Mouse (Mus musculus) yolk sac, embryonic 10.5 days (tissue): ENCODE measurements around the gene Kidins220.

Source experiments
- DNase-seq: peaks from one replicate; pipeline ENCODE4 v3.0.0-alpha.2; 2017; ENCODE audit warnings: low spot score

Gene Kidins220

DNA sequence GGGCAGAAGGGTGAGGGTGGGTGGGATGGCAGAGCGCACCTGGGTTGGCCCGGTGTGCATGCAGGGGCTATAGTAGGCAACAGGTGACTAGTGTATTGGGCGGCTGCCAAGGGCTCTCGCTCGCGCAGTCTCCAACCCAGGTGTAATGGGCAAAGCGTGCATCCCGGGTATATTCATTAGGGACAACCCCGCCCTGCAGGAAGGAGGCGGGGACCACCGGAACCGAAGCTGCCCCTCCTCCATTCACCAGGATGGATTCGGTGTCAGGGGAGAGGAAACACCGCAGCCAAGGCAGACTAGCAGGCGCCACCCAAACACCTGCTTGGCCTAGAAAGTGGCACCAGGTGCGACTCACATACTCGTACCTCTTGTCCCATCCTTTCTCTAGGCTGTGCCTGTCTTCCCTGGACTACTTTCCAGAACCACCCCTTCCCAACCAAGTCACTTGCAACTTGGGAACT lies 118.1 kb downstream of the Kidins220 start:
- peak; percentile 88 for DNase-seq

DNA sequence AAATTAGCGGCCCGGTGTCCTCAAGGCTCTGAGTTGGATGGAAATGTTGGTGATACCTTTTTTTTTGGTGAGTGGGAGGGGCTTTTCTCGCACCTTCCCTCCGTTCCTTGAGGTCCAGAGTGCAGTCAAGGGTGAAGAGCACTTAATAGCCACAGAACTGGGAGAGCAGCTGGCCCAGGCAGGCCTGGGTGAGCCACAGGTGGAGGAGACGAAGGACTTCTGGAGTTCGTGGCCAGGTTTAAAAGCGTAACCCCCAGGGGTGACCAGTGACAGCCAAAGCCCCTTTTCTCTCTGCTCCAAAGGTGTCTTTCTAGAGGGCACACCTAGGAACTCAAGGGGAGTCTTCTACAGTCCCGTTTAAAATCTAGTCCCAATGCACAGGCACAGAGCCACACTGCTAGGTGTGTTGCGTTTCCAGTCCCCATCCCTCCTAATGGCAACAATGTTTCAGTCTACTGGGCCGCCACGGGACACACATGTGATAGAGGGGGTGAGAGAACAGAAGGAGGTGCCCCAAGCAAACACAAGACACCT lies 118.6 kb downstream of the Kidins220 start:
- no peak for DNase-seq

DNA sequence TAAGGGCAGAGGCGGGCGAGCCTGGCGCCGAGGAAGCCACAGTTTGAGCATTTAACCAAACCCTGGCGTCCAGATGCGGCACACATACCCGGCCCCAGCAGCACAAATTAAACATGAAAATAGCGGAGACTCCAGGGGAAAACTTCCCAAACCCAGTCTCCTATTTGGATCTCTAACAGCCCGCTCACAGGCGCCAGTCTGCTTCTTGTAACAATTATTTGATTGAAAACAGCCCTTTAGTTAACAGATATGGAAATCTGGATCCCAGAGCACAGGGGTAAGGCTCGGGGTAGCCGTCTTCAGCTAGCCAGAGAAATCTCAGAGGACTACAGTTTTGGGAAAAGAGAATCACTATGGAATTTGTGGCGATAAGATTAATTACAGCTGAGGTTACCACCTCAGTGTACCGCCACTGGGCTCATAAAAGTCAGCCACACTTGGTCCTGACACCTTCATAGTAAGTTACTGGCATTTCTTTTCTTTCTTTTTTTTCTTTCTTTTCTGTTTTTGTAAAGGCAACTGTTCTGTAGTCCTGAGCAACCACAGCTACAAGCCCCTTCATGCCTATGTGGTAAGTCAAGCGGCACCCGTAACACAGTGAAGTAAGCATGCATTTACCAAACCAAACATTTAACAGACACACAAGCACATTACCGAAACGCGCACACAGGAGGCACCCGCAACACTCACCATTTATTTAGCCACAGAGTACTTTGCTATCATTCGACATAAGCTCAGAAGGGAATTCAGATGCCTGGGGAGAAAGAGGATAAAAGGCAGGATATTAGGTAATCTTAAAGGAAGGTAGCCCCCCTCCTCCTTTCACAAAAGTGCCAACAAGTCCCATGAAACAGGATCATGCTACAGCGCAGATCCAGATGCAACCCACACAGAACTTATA lies 120.1 kb downstream of the Kidins220 start:
- peak; percentile 26 for DNase-seq

DNA sequence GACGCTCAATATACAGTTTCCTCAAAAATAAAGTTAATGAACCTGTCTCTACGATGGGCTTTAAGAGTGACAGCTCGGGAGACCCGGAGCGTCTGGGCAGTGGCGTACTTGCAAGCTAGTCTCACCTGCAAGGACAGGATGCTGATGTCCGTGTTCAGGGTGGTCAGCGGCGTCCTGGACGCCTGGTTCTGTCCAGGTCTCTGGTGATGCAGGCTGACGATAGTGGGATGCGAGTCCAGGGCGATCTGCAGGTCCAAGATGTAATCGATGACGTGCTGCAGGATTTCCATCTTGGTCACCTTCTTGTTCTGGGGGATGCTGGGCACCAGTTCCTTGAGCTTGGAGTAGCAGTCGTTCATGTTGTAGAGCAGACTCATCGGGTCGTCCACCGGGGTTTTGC lies 120.8 kb downstream of the Kidins220 start:
- no peak for DNase-seq

DNA sequence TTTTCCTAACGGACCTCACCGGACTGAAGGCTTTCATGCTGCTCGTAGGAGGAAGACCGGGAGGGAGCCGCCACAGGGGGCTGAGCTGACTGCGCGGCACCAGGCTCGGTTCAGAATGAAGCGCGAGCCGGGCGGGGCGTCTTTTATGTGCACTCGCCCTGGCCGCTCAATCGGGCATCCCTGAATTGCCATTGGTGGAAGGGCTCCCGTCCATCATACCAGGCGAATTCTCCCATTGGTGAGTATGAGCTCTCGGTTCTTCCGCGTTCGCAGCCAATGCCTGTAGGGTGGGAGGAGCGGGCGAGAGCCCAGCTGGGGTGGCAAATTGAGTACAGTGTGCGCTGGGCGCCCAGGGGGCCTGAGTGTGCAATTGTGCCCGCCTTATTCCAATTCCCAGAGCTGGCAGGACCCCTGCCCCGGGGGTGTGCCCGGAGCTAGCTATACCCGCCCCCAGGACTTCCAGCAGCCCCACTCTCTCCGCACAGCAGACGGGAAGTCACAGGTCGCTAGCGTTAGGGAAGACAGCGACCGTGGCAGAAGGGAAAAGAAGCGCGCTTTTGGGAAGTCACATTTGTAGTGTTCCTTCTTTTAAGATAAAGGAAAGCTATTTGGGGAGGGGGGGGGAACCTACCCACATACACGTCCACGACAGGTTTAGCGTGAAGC lies 121.4 kb downstream of the Kidins220 start:
- peak; percentile 98 for DNase-seq

DNA sequence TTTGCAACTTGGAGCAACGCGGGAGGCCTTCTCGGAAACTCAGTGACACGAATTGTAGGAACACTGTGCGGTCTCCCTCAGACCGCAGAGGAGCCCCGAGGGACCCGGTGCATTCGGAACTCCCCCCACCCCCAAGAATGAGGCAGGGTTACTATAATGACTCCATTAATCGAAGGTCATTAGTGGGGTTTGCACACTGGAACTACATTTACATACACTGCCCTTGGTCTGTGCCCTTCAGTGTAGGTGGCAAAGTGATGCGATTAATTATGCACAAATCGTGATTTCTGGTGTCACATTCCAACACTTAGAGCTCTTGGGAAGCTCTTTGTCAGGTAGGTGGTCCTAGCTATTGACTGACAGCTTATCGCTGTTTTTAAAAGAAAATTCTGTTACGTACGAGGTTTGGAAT lies 121.9 kb downstream of the Kidins220 start:
- DNase-seq = peak; percentile 41

DNA sequence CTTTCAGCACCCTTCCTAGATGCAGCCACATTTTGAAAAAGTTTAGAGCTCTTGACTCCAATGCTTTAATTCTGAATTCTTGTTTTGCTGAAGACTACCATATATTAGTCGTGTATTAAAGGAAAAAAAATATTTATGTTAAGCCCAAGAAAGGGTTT lies 122.2 kb downstream of the Kidins220 start, which contains the start of gene Id2:
Gene Id2 (minus strand): TSS at position 89 of the 158 bp plus-strand sequence.
- DNase-seq = no peak

DNA sequence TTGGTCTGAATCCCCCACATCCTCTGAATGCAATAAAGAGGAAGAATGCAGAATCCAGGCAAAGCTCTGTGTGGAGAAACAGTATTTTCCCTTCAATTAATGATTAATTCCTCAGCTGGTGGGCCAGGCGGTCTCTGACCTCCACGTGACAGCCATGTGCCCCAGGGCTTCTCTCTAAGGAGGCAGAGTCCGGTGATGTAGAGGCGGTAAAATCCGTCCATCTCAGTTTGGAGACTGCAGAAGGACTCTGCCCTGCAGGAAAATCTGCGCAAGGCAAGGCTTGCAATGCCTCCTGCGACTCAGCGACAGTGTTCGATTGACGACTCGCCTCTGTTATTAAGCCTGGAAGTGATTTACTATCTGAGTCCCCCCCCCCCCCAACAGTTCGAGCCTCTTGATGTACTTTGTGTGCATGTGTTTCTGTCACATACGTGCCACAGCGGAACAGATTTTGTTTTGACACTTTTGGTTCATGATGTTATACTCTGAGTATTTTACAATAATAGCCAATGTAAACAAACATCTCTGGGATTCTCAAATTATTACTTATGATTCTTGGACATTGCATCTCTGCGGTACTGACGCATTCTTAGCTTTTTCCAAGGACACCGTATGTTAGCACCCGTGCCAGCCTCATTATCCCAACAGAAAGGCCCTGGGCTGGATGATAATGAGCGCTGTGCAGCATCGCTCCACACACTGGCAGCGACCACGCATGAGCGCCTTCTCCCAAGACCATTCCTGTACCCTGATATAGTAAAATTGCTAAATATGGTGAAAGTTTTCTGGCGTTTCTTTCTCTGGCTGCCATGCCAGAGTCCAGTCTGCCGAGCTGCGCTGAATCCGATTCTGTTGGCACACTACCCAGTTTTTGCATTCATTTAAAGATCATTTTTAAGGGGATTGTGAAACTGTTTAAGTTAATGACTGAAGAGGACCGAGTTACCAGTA lies 122.8 kb downstream of the Kidins220 start:
- DNase-seq = peak; percentile 86

DNA sequence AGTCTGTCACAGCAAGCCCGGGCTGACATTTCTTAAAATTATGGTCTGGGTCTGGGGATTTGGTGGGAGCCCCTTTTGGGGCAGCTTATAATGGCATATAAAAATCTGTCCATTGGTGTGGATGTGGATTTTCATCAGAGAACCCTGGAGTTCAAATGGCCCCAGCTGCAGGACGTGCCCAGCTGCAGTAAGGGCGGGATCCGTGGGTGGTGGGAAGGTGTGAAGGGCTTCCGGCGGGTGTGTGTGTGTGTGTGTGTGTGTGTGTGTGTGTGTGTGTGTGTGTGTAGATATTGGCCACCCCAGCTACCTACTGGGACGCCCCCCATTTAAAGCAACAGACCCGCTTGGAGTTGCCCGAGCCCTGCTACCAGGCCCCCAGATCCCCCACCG lies 123.4 kb downstream of the Kidins220 start:
- no peak for DNase-seq

DNA sequence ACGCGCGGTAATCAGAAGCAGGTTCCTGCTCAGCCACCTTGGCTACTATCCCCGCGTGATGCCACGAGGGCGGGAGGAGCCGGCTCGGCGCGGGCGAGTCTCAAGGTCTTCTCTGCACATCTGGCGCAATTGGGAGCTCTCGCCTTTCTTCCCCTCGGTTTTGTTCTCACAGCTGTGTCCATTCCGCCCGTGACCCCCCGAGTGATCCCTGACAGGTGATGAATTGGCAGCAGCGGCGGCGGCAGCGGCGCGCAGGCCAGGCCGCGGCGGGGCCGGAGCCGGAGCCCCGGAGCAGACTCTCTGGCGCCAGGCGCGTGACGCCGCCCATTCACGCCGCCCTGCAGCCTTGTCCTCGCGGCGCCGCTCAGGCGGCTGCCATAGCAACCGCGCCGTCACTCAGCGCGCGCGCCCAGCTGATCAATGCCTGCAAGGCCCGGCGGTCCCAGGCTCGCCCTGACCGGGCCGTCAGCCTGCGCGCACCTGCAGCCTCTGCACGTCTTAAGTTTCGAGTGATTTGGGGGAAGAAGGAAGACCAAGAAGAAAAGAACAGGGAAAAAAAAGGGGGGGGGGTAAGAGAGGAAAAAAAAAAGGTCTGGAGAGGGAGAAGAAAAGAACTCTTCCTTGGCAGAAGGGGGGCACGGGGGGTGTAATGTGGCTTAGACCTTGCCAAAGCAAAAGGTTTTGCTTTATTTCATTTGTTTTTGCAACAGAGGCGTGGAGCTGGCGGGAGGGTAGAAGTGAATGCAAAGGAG lies 124.0 kb downstream of the Kidins220 start:
- DNase-seq = peak; percentile 92

DNA sequence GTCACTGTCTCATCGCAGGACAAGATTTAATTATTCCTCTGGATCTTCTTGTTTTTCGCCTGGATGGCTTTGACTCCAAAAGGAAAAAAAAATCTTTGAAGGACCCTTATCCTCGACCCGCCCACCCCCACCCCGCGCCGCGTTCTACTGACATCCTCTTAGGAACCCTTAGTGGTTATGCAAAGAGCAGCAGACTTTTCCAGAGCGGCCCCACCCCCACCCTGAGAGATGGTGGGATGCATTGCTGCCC lies 124.5 kb downstream of the Kidins220 start:
- DNase-seq = no peak

DNA sequence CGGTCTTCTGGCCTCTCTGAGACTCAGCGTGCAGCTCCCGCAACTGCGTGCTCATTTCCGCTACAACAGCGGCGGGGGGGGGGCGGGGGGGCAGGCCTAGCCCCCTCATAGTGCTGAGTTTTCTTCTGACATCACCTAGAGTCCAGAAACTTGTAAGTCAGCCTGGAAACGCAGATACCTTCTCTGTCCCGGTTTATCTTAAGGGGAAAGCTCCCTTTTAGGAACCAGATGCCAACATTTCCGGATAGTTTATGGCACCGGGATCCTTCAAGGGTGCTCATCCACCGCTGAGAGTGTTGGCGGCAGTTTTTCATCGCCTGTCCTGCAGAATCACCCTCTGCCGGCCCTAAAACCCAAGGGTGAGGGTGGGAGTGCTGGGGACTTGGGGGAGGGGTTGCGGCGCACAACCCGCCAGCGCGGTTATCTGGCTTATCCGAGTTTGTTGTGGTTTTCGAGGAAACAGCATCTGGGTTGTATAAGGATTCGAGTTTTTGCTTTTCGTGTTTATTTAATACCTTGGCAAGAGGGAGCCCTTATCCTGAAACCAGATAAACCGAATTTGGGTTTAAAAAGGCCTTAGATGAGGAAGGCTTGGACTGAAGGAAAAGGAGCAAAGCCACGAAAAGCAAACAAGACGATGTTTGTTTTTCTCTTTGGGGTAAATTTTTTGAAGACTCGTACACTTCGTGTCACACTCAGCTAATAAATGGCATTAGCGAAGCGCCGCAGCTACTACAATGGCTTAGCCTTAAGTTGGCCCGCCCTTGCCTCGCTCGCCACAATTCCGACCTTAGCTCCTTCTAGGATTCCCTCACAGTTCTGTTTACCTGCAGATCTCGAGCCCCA lies 125.1 kb downstream of the Kidins220 start:
- peak; percentile 91 for DNase-seq

DNA sequence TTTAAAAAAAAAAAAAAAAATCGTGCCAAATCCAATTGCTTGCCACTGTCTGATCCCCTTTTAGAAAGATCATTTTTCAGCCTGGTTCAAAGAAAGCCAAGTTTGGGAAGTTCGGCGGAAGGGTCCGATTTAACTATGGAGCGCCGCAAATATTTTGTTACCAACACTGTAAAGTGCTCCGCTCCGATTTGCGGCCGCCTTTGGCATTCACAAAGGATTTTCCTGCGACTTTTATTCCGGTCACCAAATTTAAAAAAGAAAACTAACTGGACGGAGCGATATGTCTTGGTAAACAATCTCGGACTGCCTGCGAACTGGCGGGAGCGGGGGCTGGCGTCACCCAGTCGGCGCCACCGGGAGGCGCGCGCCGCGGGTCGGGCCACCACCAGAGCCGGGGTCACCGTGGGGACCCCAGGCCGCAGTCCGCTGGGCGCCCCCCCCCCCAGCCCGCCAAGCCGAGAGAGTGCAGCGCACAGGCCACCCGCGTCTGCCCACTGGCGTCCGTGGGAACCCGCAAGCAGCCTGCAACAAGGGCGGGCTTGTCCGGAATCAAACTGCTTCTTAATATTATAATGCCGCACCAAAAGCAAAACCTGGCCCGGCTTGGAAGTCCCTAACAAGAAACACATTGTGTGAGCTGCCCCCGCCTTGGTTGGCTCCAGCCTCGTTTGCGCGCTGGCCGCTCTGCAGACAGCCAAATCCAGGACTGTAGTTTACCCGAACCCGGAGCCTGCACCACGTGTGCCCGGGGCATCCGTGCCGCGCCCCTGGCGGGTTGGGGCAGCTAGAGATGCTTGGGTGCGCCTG lies 125.9 kb downstream of the Kidins220 start:
- peak; percentile 68 for DNase-seq

DNA sequence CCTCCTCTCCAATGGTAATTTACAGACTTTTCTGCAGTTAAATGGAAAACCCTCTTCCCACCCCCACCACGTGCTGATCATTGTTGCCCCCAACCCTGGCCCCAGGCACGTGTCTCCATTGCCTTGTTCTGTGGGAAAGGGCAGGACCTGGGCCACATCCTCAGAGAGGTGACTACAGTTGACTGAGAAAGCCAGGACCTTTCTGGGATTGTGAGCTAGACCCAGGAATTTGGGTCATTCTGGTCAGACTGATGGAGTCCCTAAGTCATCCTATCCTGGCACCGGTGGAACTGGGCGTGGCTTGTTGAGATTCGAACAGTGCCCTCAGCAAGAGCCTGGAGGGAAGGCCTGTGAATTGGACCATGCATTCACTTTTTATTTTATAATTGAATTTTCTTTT lies 126.7 kb downstream of the Kidins220 start:
- DNase-seq = peak; percentile 22

DNA sequence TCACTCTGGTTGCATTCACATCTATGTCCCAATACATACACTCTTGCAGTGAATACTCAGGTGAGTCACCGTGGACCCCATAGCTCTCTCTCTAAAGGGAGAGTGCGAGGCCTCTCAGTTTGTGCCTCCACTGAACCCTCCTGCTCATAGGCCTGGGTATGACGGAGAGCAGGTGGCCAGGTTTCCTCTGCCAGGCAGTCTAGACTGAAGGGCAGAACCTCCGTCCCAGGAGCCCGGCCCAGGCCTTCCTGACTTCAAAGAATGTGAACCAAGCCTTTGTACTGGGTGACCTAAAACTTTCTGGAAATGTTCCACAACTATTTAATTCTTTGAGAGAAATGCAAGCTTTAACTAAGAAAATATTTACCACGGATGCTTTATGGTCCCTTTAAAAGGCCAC lies 129.2 kb downstream of the Kidins220 start:
- no peak for DNase-seq

DNA sequence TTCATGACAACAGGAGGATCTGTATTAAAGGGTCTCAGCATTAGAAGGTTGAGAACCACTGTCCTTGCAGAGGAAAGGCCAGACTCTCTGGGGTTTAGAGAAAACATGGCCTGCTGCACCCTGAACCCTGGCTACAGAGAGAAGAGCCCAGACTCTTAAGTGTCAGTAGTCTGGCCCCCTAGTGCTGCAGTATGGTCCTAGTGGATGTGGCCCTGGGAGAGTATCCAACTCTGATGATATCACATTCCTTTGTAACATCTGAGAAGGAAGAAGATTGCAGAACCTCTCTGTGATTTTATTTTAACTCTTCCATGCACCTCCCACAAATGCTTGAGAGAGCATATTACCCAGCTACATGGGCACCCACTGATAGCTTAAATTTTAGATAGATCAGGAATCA lies 129.8 kb downstream of the Kidins220 start:
- DNase-seq = no peak

DNA sequence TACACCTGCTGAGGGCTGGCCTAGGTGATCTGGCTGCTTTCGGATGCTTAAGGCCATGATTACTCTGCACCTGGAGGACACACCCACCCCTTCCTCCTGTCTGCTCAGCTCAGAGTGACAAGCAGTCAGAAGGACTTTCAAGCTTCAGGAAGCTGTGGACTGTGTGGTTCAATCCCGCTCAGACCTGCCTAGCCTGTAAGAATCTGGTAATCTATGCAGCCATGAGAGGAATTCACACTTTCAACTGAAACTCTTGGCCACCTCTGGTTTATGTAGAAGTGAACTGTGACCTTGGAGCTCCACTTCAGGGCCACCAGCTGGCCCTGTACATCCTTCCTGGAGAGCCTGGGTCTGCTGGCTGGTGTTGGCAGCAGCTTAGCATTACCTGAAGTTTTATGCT lies 134.1 kb downstream of the Kidins220 start:
- peak; percentile 44 for DNase-seq

DNA sequence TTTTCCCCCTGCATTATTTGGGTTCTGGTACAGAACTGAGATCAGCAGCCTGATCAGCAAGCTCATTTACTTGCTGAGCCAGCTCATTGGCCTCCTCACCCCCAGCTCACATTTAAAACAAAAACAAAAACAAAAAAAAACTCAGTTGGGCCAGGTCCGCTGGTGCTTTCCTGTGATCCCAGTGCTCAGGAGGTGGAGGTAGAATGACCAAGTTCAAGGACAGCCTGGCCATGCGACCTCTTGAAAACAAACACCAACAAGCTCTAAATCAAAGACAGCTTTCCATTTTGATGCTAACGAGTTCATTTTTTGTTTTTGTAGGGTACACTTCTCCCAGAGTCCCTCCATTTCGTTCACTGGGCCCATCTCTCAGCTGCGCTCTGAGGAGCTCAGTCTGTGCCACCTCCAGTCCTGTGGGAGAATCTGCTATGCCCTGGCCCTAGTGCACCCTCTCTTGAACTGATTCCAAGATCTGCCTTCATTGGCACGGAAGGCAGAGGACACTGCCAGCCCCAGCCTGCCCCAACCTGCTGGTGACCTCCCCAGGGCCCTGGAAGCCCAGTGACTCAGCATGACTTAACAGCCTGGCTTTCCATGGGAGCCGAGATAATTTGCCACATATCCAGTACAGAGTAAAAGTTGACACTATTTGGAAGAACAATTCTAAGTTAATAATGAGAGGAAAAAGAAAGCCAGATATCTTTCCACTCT lies 135.4 kb downstream of the Kidins220 start:
- DNase-seq = no peak

DNA sequence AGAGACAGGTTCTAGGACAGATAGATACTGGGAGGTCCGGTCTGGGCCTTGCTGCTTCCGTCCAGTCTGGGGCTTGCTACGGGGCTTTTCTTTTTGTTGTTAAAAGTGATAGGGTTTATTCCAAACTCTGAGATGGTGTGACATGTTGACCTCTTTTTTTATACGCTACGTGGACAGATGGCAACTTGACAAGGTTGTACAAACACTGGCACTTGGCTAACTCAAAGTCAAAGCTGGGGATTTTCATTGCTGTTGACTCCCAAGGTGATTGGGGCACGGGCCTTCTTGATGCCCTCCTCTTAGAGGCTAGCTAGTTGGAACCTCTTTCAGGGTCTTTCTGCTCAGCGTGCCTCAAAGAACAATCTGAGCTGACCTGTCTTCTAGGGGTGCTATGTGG lies 136.0 kb downstream of the Kidins220 start:
- DNase-seq = no peak
